Mouse (Mus musculus): ENCODE measurements around the gene Inhbb.

DNA sequence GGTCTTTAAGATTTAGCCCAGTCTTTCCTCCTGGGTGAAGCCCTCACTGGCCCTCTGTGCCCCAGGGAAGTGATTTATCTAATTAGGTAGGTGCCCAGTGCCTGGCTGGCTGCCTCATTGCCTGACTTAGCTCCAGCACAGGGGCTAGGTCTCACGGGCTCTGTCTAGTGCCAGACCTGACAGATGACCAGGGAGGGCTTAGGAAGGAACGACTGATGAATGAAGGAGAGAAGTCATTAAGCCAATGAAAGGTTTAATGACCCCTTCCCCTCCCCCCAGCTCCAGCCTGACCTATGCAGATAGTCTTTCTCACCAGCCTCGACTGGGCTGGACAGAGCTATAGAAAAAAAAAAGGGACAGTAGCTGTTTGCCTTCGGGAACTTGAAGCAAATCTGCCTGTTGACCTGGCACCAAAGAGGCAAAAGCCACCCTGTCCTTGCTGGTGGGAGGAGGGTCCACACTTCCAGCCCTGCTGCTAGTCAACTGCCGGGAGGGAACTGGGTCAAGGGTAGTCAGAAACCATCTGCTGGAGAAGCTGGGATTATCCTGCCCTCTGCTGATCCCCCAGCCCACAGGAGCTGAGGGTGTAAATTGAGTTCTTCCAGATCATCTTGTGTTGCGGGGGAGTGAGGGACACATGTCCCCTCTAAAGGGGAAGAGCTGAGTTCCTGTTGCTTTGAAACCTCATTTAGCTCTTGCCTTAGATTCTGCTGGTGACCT lies 2.3 kb upstream of the Inhbb start:
- TF ChIP-seq CTCF (IDR thresholded peaks at IDR 0.05; ENCODE audit: borderline replicate concordance, control insufficient read depth, extremely low read depth, insufficient read depth, low read length, poor library complexity): no peak
- no peak for TF ChIP-seq POLR2A (IDR thresholded peaks at IDR 0.05; ENCODE audit: control insufficient read depth, extremely low read depth, insufficient read depth, low read length, poor library complexity)
